Mouse (Mus musculus): Measurements from ENCODE around the gene 8030411F24Rik. TPM values are rescaled to one million over a fixed set of nuclear protein-coding genes. Genes with fewer than 3 reads are reported as not detected.

8030411F24Rik gene
- not detected in 2 replicates for total RNA-seq (2023)

DNA sequence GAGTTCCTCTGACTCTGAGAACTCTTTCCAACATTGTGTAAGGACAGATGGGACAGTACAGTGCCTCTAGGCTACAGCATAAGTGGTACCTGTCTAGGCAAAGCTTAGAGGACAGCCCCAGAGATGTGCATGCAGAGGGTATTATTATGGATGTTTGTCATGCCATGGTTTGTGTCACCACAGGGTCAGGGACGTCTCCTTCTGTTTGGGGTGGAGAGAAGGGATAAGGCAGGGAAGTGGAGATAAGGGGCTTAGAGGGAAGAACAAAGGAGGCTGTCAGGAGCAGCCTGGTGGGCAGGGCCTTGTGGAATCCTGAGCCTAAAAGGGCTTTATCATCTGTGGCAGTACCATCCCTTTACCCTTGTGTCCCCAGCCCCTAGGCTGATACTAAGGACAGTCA is at the start of gene 8030411F24Rik:
Gene 8030411F24Rik (plus strand): TSS at position 301 of the 400 bp plus-strand sequence.

DNA sequence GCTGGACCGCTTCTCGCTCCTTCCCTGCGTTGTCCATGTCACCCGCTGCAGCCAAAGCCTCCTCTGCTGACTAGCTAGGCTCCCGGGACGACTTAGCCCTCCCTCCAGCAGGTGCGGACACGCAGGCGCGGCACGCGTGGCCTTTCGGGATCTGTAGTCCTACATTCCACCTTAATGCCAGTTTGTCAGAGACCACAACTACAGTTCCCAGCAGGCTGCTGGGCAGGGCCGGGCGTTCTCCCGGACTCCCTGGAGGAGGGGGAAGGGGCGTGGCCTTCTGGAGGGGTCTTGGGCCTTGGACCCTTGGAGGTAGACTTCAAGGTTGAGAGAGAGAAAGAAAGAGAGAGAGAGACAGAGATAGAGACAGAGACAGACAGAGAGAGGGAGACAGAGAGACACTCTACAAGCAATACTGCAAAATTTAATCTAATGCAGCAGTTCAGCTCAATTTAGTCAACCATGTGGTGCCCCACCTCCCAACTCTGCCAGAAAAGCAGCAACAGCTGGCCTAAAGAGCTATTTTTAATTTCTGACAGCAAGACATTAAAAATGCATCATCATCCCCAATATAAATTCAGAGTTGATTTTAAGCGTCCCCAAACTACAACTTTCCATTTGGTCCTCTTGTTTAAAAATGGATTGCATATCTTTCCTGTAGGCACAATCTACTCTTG is 49.3 kb upstream of the 8030411F24Rik start, which contains the start of gene Napb:
Gene Napb (minus strand): TSS at position 141 of the 674 bp plus-strand sequence.

DNA sequence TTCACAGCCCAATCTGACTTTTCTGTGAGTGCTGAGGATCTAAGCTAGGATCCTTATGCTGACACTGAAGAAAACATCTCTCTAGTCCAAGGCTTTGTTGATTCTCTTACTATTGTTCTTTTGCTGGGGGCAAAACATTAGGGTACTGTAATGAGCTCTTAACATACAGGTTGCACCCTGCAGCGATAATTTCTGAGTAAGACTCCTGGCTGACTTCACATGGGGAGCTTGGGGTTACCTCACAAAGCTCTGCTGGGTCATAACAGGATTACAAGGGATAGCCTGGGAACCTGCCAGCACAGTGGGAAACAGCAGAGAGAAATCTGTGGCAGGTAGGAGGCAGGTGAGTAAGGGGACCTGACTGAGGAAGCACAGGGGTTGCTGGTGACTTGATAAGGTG is 31.8 kb upstream of the 8030411F24Rik start, which contains the start of gene Cstl1:
Gene Cstl1 (plus strand): TSS at position 301 of the 400 bp plus-strand sequence.

GRCm38 (mm10) chr2:148771397-148771796 is 10.4 kb upstream of the 8030411F24Rik start, which contains the start of gene Cst11:
Cst11 (minus strand) TSS chr2:148771497.

GRCm38 (mm10) chr2:148789142-148789541 is 7.3 kb downstream of the 8030411F24Rik start, which contains the start of gene Cst12:
Cst12 (plus strand) TSS chr2:148789361.

DNA sequence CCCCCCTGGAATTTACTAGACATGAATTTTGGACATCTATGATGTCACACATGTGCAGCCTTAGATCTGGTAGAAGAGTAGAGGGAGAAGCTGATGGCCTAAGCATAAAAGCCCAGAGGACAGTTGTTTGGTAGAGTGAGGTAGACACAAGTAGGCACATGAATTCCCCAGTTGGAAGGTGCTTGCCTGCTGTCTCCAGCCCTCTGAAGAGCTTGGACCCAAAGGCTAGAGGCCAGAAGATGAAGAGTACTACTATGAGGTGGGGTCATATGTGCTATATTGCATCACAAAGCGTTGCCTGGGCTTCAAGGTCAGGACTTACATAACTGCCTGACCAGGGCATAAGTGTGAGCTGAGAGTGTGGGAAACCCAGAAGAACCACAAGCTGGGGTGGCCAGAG is 16.7 kb downstream of the 8030411F24Rik start, which contains the start of gene Cst8:
Gene Cst8 (plus strand): TSS at position 301 of the 400 bp plus-strand sequence.

GRCm38 (mm10) chr2:148819909-148820308 is 38.1 kb downstream of the 8030411F24Rik start, which contains the start of gene Cst13:
Cst13 (plus strand) TSS chr2:148820081.

GRCm38 (mm10) chr2:148834912-148835311 is 53.1 kb downstream of the 8030411F24Rik start, which contains the start of gene Cst9:
Cst9 (plus strand) TSS chr2:148835147.

Other genes starting within 250 kb of the 8030411F24Rik start
- gene Nxt1, start 109.4 kb upstream of the 8030411F24Rik start, total RNA-seq (2023): 16.5 and 21.5 TPM in 2 replicates
- 12.7 and 14.7 TPM in 2 replicates for gene Gzf1, start 101.0 kb upstream of the 8030411F24Rik start, total RNA-seq (2023)
- 1.3 and 2.1 TPM in 2 replicates for gene Napb, start 49.5 kb upstream of the 8030411F24Rik start, total RNA-seq (2023)
- not detected in 2 replicates for gene Cstl1, start 31.7 kb upstream of the 8030411F24Rik start, total RNA-seq (2023)
- gene Cst11, start 10.5 kb upstream of the 8030411F24Rik start, total RNA-seq (2023): not detected in 2 replicates
- not detected in 2 replicates for gene Cst12, start 7.4 kb downstream of the 8030411F24Rik start, total RNA-seq (2023)
- gene Cst8, start 16.8 kb downstream of the 8030411F24Rik start, total RNA-seq (2023): not detected in 2 replicates
- not detected in 2 replicates for gene Cst13, start 38.1 kb downstream of the 8030411F24Rik start, total RNA-seq (2023)
- not detected in 2 replicates for gene Cst9, start 53.1 kb downstream of the 8030411F24Rik start, total RNA-seq (2023)
- not detected in 2 replicates for gene 9230104L09Rik, start 83.0 kb downstream of the 8030411F24Rik start, total RNA-seq (2023)
- gene Cst3, start 93.7 kb downstream of the 8030411F24Rik start, total RNA-seq (2023): 375 and 524 TPM in 2 replicates
- not detected in 2 replicates for gene Gm1330, start 221.2 kb downstream of the 8030411F24Rik start, total RNA-seq (2023)
- gene Gm10750, start 235.2 kb downstream of the 8030411F24Rik start, total RNA-seq (2023): not detected in 2 replicates

Data from neutrophil, adult 65 days (primary cell).